Mouse (Mus musculus) MEL (cell line): ENCODE measurements around the gene Stk10. TPM values are rescaled to one million over a fixed set of nuclear protein-coding genes. Genes with fewer than 3 reads are reported as not detected.

Experiments
- DNase-seq: peaks from one replicate; pipeline ENCODE4 v3.0.0; 2011; ENCODE audit warnings: low read depth, low spot score
- H3K27ac ChIP-seq: 2 replicates; pipeline ENCODE4 v1.5.1; 2012; ENCODE audit warnings: low read depth, mild to moderate bottlenecking, control low read depth, low read length, moderate library complexity; ENCODE audit not compliant: control insufficient read depth
- H3K27me3 ChIP-seq, 2 experiments: fragments of 150-350 bp in 1 of 2; sonication (generic) in 1 of 2; 2 replicates each; pipeline ENCODE4 v1.6.1; 2012; ENCODE audit warnings: low read length in 2 of 2, mild to moderate bottlenecking in 2 of 2, improper control_type of control experiment in 1 of 2, moderate library complexity in 1 of 2; ENCODE audit not compliant: insufficient read depth in 2 of 2, control insufficient read depth in 1 of 2
- H3K36me3 ChIP-seq, 2 experiments: 2 replicates each; pipeline ENCODE4 v1.6.1; 2012 to 2014; ENCODE audit warnings: low read length in 2 of 2, improper control_type of control experiment in 1 of 2, inconsistent platforms in 1 of 2, mild to moderate bottlenecking in 1 of 2; ENCODE audit not compliant: insufficient read depth in 2 of 2, control insufficient read depth in 1 of 2
- H3K4me1 ChIP-seq, 2 experiments: fragments of 150-350 bp in 1 of 2; sonication (generic) in 1 of 2; 2 replicates each; pipeline ENCODE4 v1.6.1; 2012; ENCODE audit warnings: low read length in 2 of 2, improper control_type of control experiment in 1 of 2, mild to moderate bottlenecking in 1 of 2; ENCODE audit not compliant: insufficient read depth in 2 of 2, control insufficient read depth in 1 of 2
- H3K4me3 ChIP-seq, 2 experiments: fragments of 150-350 bp in 1 of 2; sonication (generic) in 1 of 2; 2 replicates each; pipeline ENCODE4 v1.5.1; 2012; ENCODE audit warnings: low read depth in 2 of 2, low read length in 2 of 2, mild to moderate bottlenecking in 2 of 2, moderate library complexity in 2 of 2, control low read depth in 1 of 2, improper control_type of control experiment in 1 of 2; ENCODE audit not compliant: control insufficient read depth in 1 of 2, insufficient read depth in 1 of 2
- H3K79me2 ChIP-seq: 2 replicates; pipeline ENCODE4 v1.6.1; 2012; ENCODE audit warnings: mild to moderate bottlenecking, low read length, moderate library complexity; ENCODE audit not compliant: control insufficient read depth, poor library complexity, insufficient read depth
- H3K9ac ChIP-seq: 2 replicates; pipeline ENCODE4 v1.6.1; 2012; ENCODE audit warnings: low read depth, mild to moderate bottlenecking, control low read depth, low read length, moderate library complexity; ENCODE audit not compliant: control insufficient read depth, poor library complexity, severe bottlenecking
- H3K9me3 ChIP-seq: fragments of 150-350 bp; sonication (generic); replicated peaks from 2 replicates; pipeline ENCODE4 v1.6.1; 2012; ENCODE audit warnings: mild to moderate bottlenecking, low read length, improper control_type of control experiment, moderate library complexity; ENCODE audit not compliant: insufficient read depth
- BHLHE40 ChIP-seq: IDR thresholded peaks from 2 replicates; pipeline ENCODE4 v1.6.1; 2012; ENCODE audit warnings: low read depth, mild to moderate bottlenecking, inconsistent platforms, low read length, improper control_type of control experiment, borderline replicate concordance
- CTCF ChIP-seq, 3 experiments: IDR thresholded peaks in 2 of 3; conservative IDR thresholded peaks in 1 of 3; 2 replicates each; pipeline ENCODE4 v1.5.1; 2011 to 2012; ENCODE audit warnings: low read length in 3 of 3, low read depth in 2 of 3, mild to moderate bottlenecking in 2 of 3, improper control_type of control experiment in 1 of 3, inconsistent platforms in 1 of 3, mixed read lengths in 1 of 3, moderate library complexity in 1 of 3; ENCODE audit not compliant: control insufficient read depth in 1 of 3, insufficient read depth in 1 of 3, poor library complexity in 1 of 3, severe bottlenecking in 1 of 3
- ELF1 ChIP-seq: IDR thresholded peaks from 2 replicates; pipeline ENCODE4 v1.6.1; 2014; ENCODE audit warnings: low read depth, mild to moderate bottlenecking, inconsistent platforms, low read length, improper control_type of control experiment, moderate library complexity
- EP300 ChIP-seq, 2 experiments: IDR thresholded peaks; 2 replicates each; pipeline ENCODE4 v1.6.1; 2011; ENCODE audit warnings: improper control_type of control experiment in 2 of 2, low read length in 2 of 2, low read depth in 1 of 2, mild to moderate bottlenecking in 1 of 2
- ETS1 ChIP-seq: IDR thresholded peaks from 2 replicates; pipeline ENCODE4 v1.6.1; 2012; ENCODE audit warnings: low read depth, mild to moderate bottlenecking, inconsistent platforms, low read length, improper control_type of control experiment, moderate library complexity
- GABPA ChIP-seq: IDR thresholded peaks from 2 replicates; pipeline ENCODE4 v1.6.1; 2012; ENCODE audit warnings: low read depth, mild to moderate bottlenecking, inconsistent platforms, low read length, improper control_type of control experiment, moderate library complexity
- GATA1 ChIP-seq: IDR thresholded peaks from 2 replicates; pipeline ENCODE4 v1.6.1; 2011; ENCODE audit warnings: low read depth, low read length, improper control_type of control experiment
- HCFC1 ChIP-seq: IDR thresholded peaks from 2 replicates; pipeline ENCODE4 v1.6.1; 2012; ENCODE audit warnings: low read depth, mild to moderate bottlenecking, inconsistent platforms, low read length, improper control_type of control experiment, moderate library complexity
- MAX ChIP-seq: IDR thresholded peaks from 2 replicates; pipeline ENCODE4 v1.6.1; 2011; ENCODE audit warnings: low read length, improper control_type of control experiment
- MAZ ChIP-seq: IDR thresholded peaks from 2 replicates; pipeline ENCODE4 v1.6.1; 2012; ENCODE audit warnings: low read depth, mild to moderate bottlenecking, inconsistent platforms, low read length, improper control_type of control experiment
- MEF2A ChIP-seq: IDR thresholded peaks from 2 replicates; pipeline ENCODE4 v1.6.1; 2014; ENCODE audit warnings: low read depth, mild to moderate bottlenecking, inconsistent platforms, low read length, improper control_type of control experiment; ENCODE audit not compliant: poor library complexity, insufficient replicate concordance, severe bottlenecking; ENCODE audit errors: extremely low read depth
- POLR2AphosphoS5 ChIP-seq: IDR thresholded peaks from 2 replicates; pipeline ENCODE4 v1.6.1; 2012; ENCODE audit warnings: low read depth, borderline replicate concordance, mild to moderate bottlenecking, inconsistent platforms, low read length, moderate library complexity, mixed read lengths
- RAD21 ChIP-seq: IDR thresholded peaks from 2 replicates; pipeline ENCODE4 v1.6.1; 2011; ENCODE audit warnings: mild to moderate bottlenecking, low read depth, low read length, improper control_type of control experiment
- RCOR1 ChIP-seq: IDR thresholded peaks from 2 replicates; pipeline ENCODE4 v1.6.1; 2012; ENCODE audit warnings: low read depth, mild to moderate bottlenecking, inconsistent platforms, low read length, improper control_type of control experiment
- SIN3A ChIP-seq: IDR thresholded peaks from 2 replicates; pipeline ENCODE4 v1.6.1; 2012; ENCODE audit warnings: low read length, improper control_type of control experiment, inconsistent platforms
- SMC3 ChIP-seq: IDR thresholded peaks from 2 replicates; pipeline ENCODE4 v1.6.1; 2011; ENCODE audit warnings: low read depth, low read length, improper control_type of control experiment
- TAL1 ChIP-seq: IDR thresholded peaks from 2 replicates; pipeline ENCODE4 v1.6.1; 2012; ENCODE audit warnings: mild to moderate bottlenecking, inconsistent platforms, low read length, moderate library complexity, mixed read lengths
- TBP ChIP-seq: IDR thresholded peaks from 2 replicates; pipeline ENCODE4 v1.8.0; 2011; ENCODE audit warnings: low read depth, low read length, improper control_type of control experiment
- TCF12 ChIP-seq: IDR thresholded peaks from 2 replicates; pipeline ENCODE4 v1.6.1; 2014; ENCODE audit warnings: low read depth, mild to moderate bottlenecking, inconsistent platforms, low read length, improper control_type of control experiment, moderate library complexity
- UBTF ChIP-seq: IDR thresholded peaks from 2 replicates; pipeline ENCODE4 v1.6.1; 2012; ENCODE audit warnings: low read depth, mild to moderate bottlenecking, inconsistent platforms, low read length, improper control_type of control experiment, moderate library complexity, borderline replicate concordance; ENCODE audit not compliant: insufficient read depth
- ZKSCAN1 ChIP-seq: IDR thresholded peaks from 2 replicates; pipeline ENCODE4 v1.6.1; 2012; ENCODE audit warnings: low read depth, mild to moderate bottlenecking, inconsistent platforms, low read length, improper control_type of control experiment, moderate library complexity
- ZNF384 ChIP-seq: IDR thresholded peaks from 2 replicates; pipeline ENCODE4 v1.6.1; 2012; ENCODE audit warnings: low read depth, mild to moderate bottlenecking, inconsistent platforms, low read length, improper control_type of control experiment
- polyA plus RNA-seq, 2 experiments: library from polyadenylated mRNA; stranded (reverse) in 1 of 2; unstranded in 1 of 2; fragments of >175 nt in 1 of 2; fragments of >200 nt in 1 of 2; gene quantifications; 2 replicates each; pipeline versions ENCODE4 v1.2.1 to v1.2.4; 2012; ENCODE audit warnings: low replicate concordance in 2 of 2, low read depth in 1 of 2; ENCODE audit not compliant: insufficient read length in 2 of 2, insufficient read depth in 1 of 2, missing spikeins in 1 of 2
- total RNA-seq: library from RNA; depleted of rRNA; stranded (reverse); fragments of 300-350 nt; gene quantifications from 2 replicates; pipeline ENCODE4 v1.2.3, GENCODE M21; 2012

Gene Stk10
- total and polyA plus RNA-seq, 3 experiments: 10.8 to 14.4 TPM; not detected in 1

GRCm38 (mm10) chr11:32634842-32635241, 101.7 kb downstream of the Stk10 start (continued):
- 0 out of 2 replicates have a peak, but pooled peaks have one; percentile 66 for TF ChIP-seq SIN3A
- TF ChIP-seq ELF1: no peak
- TF ChIP-seq SMC3: no peak
- TF ChIP-seq TAL1: peak; percentile 28; the same call in 1 of the 2 replicates
- TF ChIP-seq POLR2AphosphoS5: no peak

DNA sequence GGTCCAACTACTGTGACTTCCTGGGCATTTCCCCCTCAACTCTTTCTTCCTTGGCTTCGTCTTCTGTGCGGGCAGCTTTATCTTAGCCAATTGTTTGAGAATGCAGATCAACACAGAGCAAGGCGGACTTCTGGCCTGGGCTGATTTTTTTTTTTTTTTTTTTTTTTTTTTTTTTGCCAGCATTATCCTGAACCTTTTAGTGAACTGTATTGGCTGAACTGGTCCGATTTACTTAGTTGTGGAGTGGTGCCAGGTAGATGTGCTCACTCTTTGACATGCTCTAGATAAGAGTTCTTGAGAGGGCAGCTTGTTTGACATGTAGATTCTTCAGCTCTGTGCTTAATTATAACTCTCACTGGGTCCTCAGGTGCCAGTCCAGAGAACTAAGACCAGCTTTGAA, 103.2 kb downstream of the Stk10 start:
- peaks cover 0 to 32% of the 10 kb centered on the region in 2 experiments; a peak in 2 of 4 replicates for H3K36me3 ChIP-seq
- H3K9ac ChIP-seq: 0 out of 2 replicates have a peak overlapping the region, but pooled peaks have one; percentile 17
- TF ChIP-seq ZKSCAN1: peak; percentile 61; the same call in 1 of the 2 replicates
- TF ChIP-seq MAX: no peak
- TF ChIP-seq ETS1: peak; percentile 51; the same call in 1 of the 2 replicates
- TF ChIP-seq GATA1: peak; percentile 65
- TF ChIP-seq MEF2A: no peak
- 0 out of 2 replicates have a peak, but pooled peaks have one; percentile 26 for TF ChIP-seq SIN3A
- TF ChIP-seq GABPA: no peak
- peak in 1 of 2 experiments; percentile 65; a peak in 2 of 4 replicates for TF ChIP-seq EP300 (IDR thresholded peaks at IDR 0.05; ENCODE audit: low read depth in 1 of 2, low read length in 2 of 2)
- peak; percentile 63; the same call in 1 of the 2 replicates for TF ChIP-seq RCOR1
- TF ChIP-seq ZNF384: peak; percentile 98
- TF ChIP-seq MAZ: 0 out of 2 replicates have a peak, but pooled peaks have one; percentile 35
- no peak for TF ChIP-seq HCFC1
- TF ChIP-seq TBP: no peak
- no peak for TF ChIP-seq TAL1
- 0 out of 2 replicates have a peak, but pooled peaks have one; percentile 39 for TF ChIP-seq TCF12
- no peak for TF ChIP-seq RAD21
- peak; percentile 36; the same call in 1 of the 2 replicates for TF ChIP-seq BHLHE40
- no peak for TF ChIP-seq UBTF
- no peak for TF ChIP-seq CTCF (IDR thresholded peaks at IDR 0.05 in 2 of 3, conservative IDR thresholded peaks at IDR 0.05 in 1 of 3; ENCODE audit: control insufficient read depth in 1 of 3, insufficient read depth in 1 of 3, low read depth in 2 of 3, low read length in 3 of 3, poor library complexity in 1 of 3, severe bottlenecking in 1 of 3)
- no peaks in the 10 kb centered on the region for H3K27me3 ChIP-seq
- H3K27ac ChIP-seq: peak overlapping the region; percentile 14
- no peaks in the 10 kb centered on the region for H3K79me2 ChIP-seq
- peak; percentile 72 for DNase-seq
- no peak overlapping the region for H3K4me3 ChIP-seq
- H3K4me1 ChIP-seq: peaks cover 18 to 39% of the 10 kb centered on the region in 2 experiments
- H3K9me3 ChIP-seq: no peaks in the 10 kb centered on the region
